Mouse (Mus musculus): Measurements from ENCODE around the gene Gsk3a.

The Gsk3a gene

DNA sequence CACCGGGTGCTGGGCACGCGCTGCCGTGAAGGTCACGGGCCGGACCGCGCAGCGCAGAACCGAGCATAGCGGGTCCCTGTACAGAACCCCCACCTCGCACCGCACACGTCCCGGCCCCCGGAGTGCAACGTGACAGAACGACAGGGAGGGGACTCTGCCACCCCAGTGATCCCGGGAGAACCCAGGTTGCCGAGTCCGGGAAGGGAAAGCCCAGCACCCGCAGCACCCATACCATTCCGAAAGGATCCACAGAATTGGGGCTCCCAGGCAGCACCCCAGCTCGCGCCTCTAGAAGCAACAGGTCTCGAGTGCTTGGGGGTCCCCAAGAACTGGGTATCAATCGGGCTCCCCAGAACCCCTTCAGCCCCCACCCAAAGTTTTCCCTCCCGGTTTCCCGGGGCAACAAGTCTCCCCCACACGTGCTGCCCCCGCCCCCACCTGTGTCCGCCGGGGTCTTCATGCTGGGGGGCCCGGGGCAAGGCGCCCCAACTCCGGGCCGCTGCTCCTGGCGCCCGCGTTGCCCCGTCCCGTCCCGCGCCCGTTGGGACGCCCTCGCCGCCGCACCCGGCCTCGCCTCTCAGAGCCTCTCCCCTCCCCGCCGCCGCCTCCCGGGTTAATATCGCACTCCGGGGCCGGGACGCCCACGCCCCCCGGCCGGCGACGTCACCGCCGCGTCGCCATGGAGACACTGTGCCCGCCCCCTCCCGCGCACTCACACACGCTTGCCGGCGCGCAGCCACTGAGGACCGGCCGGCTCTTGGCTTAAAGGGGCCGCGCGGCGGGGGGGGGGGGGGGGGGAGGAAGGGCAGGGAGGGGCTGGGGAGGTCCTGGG lies 12.7 kb upstream of the Gsk3a start, which contains the start of gene Erf:
Gene Erf, minus strand, starts transcription at position 621 of the 832 bp plus-strand sequence.
- no peak for DNase-seq (ENCODE audit: low read depth, low spot score)

DNA sequence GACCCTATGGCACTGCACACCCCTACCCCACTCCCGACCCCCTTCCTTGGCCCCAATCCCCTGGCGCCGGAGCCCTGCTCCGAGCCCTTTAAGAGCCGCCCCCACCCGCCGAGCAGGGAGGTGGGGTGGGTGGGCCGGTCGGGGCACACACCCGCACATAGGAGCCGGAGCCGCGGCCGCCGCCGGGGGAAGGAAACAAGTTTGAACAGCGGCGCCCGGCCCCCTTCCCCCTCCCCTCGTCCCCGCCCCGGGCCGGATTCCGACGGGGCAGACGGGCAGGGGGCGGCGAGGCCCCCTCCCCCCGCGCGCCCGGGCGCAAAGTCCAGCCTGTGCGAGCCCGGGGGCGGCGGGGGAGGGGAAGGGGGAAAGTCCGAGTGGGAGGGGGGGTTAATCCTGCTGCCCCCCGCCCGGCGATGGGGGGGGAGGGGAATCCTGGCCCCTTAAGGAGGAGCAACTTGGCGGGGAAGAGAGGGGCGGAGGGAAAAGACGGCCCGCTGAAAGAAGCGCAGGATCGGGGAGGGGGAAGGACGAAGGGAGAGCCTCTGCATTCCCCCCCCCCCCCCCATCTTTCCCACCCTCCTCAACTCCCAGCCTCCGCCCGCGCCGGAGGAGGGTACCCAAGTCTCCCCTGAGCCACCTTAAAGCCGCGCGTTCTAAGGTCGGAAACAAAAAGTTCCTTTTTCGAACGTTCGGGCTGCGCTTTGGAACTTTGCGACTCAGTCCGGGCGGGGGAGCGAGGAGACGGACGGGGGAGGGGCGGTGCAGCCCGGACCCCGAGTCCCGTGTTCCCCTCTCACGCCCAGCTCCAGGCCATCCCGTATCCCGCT lies 11.9 kb upstream of the Gsk3a start:
- no peak for DNase-seq (ENCODE audit: low read depth, low spot score)

DNA sequence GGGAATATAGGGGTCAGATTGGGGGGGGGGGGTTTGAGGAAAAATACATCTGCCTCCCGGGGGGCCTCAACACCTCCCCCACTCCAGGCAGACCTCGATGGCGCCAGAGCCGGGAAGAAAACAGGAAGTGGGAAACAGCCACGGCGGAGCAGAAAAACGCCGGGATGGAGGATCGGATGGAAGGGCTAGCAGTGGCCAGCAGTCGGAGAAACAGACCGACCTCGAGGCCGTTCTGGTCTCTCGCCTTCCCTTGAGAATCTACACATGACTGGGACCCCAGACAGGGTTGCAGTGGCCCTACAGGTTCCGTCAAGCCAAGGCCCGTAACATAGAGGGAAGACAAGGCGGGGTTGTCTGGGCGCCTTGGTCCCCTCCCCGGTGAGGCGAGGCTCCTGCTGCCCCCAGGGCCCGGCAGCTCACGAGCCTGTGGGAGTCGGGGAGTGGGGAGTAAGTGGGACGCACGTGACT lies 11.2 kb upstream of the Gsk3a start:
- no peak for DNase-seq (ENCODE audit: low read depth, low spot score)

DNA sequence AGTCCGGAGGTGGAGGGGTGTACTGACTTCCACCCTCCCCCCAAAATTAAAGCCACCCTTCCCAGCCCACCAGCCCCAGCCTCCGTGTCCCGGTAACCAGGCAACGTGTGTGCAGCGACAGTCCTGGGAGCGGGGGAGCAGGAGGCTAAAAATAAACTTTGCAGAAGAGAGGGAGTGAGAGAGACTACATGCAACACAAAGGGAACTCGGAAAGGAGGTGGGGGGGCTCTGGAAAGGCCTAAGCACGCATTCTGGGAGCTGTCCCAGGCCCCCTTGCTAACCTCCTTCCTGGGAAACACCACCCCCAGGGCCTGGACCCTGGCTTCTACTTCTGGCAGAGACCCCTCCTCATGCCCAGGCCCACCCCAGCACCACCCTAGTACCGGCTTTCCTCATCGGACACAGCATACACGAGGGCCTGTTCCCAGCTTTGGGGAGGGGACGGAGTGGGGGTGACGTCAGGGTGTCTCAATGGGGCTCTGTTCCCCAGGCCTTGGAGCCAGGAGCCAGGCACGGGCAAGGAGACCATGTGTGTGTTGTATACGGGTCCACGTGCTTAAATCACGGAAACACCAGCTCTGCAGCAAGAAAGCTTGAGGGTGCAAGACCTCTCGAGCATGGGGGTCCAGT lies 10.5 kb upstream of the Gsk3a start:
- peak; percentile 91 for DNase-seq (ENCODE audit: low read depth, low spot score)

DNA sequence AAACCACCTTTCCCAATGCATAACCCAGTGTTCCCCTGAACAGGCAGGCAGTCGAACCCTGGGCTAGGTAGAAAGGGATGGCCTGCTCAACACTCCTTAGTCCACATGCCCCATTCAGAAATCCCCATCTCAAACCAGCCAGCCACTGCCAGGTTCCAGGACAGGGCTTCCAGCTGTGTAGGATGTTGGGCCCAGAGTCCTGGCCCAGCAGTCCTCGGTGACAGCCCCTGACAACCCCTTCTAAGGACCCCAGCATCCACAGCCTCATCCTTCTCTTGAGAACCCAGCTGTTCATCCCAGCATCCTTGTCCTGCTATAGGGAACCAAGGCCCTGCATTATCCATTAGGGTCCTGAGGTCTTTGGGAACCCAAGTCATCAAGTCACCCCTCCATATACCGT lies 9.8 kb upstream of the Gsk3a start:
- DNase-seq (ENCODE audit: low read depth, low spot score), result no peak

DNA sequence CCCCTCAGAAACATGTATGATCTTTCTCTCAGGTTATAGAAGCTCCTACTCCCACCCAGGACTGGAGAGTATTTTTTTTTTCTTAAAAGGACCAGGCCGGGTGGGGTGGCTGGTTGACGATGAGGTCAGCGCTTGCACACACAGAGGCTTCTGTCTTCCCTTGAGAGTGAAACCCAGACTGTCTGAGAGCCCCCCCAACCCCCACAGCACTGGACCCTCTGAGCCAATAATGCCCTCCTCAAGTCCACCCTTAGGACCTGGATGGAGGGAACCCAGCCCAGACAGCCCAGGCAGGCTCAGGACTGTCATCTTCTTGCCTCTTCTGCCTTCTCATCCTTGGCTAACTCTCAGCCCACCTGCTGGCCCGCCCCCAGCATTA lies 9.1 kb upstream of the Gsk3a start:
- no peak for DNase-seq (ENCODE audit: low read depth, low spot score)

DNA sequence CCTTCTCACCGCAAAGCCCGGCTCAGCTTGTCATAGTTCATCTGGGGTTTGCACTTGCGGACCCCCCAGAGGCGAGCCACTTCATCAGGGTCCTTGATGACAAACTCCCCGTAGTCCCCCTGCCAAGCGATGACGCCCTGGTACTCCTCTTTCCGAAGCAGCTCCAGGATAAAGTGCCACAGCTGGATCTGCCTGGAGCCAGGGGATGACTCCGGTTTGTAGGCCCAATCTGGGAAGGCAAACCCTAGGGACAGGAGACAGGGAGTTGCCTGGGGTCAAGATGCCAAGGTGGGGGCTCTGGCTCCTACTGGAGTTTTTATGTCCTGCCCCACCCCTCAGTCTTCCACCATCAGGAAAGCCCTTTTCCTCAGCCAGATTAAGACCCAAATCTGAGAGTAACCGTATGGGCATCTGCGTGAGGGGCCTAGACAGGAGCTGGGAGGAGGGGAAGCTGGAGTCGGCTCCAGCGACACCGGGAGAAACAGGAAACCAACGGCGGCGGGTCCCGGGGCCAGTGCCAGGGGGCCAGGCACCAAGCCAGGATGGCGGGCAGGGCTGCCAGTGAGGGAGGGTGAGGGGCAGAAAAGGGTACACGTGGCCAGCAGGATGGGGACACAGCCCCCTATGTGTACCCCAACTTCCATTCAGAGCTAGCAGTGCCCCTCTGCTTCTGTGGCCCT lies 8.6 kb upstream of the Gsk3a start:
- DNase-seq (ENCODE audit: low read depth, low spot score), result no peak

DNA sequence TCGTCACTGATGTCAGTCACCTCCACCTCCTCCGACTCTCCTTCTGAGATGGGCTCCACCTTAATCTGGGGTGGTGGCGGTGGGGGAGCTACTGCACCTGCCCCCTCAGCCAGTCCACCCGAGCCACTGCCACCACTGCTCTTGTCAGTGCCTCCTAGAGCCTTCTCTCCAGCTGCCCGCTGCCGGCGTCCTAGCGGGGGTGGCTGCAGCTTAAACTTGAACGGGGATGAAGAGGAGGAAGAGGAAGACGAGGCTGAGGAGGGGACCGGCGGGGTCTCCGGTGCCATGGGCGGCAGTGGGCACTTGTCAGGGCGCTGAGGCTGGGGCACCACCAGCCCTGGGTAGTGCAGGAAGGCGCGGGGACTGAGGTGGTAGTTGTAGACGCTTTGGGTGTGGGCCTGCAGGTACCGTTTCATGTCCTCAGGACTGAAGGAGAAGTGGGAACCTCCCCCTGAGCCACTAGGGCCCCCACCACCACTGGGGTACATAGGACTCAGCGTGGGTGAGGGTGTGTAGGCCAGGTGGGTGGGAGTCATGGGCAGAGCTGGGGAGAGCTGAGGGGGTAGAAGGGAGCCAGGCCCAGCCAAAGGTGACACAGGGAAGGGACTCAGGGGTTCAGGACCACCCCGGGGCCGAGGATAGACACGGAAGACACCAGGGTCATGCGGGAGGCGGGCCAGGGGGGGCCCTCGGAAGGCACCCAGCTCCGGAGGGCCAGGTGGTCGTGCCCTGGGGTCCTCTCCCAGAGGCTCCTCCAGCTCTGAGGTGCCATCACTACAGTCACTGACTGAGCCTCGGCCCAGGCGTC lies 7.1 kb upstream of the Gsk3a start:
- no peak for DNase-seq (ENCODE audit: low read depth, low spot score)

DNA sequence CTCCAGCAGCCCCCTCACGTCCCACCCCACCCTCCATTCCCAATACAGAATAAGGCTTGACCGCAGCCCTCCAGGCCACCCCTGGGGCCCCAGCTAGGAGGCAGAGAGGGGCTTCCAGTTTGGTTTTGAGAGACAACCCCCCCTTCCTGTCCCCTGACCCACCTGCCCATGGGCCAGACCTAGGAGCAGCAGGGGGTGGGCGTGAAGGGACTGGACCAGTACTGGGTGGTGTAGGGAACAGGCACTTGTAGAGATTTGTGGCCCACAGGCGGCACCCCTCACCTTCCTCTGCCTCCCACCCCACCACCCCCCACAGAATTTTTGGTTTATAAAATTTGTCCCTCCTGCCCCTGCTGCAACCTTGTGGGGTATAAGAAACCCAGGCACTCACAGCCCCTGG lies 5.7 kb upstream of the Gsk3a start:
- DNase-seq (ENCODE audit: low read depth, low spot score), result no peak

DNA sequence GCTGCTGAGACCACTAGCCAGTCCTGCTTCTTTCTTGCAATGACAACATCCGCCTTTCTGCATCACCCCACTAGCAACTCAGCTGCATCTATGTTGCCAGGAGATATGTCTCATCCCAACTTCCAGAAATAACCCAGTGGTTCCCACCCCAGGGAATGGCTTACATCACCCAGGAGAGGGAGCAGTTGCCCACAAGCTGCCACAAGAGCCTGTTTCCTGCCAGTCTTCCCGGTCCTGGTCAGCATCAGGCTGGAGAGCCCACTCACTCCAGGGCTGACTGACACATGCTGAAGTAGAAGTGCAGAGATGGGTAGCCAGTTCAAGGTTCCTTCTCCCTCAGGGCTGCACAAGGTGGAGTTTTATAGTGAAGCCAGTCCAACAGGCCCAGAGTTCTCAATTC lies 3.4 kb upstream of the Gsk3a start:
- DNase-seq (ENCODE audit: low read depth, low spot score), result peak; percentile 91

DNA sequence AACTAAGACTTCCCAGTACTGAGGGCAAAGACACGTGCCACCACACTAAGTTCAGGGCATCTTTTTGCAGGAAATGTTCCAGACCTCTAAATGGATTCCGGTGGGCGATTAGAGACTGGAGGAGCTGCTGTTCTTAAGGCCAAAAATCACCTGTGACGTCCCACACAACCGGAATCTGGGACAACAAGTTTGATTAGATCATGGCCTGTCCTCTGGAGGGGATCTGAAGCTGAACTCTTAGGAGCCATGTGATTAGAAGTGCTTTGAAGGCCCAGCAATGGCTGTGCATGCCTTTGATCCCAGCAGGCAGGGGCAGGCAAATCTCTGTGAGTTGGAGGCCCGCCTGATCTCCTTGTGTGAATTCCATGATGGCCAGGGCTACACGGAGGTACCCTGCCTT lies 3.0 kb upstream of the Gsk3a start:
- DNase-seq (ENCODE audit: low read depth, low spot score), result no peak

DNA sequence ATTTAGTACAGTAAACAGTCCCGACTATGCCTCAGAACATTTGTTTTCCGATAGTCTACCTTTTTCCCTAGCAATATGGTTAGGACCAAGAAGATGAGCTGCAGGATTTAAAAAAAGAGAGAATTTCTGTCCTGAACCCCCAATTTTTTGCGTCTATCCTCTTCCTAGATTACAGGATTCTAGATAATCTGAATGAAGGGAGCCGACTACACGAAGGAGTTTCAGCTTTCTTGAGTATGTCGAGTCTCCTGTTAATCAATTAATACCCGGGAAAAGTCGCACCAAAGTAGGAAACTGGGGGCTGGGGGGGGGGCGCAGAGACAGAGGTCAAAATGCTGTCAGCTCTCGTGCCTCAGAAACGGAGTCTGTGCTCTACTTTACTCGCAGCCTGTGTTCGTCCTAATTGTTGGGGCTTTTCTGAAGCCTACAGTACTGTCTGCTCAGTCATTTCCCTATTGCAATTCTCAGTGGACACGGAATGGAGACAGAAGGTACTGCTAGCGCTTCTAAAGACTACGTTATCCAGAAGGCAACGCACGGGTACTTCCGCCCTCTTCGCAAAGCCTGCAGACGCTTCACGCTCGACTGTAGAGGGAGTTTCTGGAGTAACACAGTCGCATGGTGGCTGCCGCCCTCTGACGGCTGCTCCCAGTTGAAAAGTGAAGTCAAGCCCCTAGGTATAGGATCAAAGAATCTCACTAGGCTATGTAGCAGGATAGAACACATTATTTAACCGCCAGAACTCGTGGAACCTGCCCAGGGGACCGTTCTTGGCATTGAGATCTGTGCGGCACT lies 1.4 kb upstream of the Gsk3a start:
- DNase-seq (ENCODE audit: low read depth, low spot score), result peak; percentile 97

DNA sequence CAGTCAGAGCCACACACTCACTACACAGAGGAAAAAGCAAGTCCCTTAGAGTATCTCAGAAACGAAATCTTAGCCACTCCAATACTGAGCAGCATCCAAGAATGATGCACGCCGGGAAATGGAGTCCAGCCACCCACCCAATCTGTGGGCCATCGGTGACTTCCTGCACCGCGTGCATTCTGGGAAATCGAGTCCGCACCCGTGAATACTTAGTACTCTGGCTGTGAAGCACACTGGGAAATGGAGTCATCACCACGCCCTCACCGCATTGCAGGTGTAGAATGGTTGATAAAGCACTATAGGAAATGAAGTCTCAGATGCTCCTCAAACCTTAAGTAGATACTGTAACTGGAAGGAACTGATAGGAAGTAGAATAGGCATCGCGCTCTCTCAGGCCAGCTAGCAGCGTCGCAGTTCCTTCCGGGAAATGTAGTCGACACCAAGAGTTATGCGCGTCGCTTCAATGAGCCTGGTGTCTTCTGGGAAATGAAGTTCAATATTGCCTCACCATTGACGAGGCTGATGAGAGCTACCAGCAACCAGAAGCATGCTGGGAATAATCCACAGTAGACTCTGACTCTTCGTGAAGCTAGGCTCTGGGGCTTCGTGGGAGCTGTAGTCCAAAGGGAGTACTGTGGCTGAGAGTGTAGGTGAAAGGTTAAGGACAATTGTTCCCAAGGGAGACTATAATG lies 510 bp upstream of the Gsk3a start:
- DNase-seq (ENCODE audit: low read depth, low spot score), result peak; percentile 99

DNA sequence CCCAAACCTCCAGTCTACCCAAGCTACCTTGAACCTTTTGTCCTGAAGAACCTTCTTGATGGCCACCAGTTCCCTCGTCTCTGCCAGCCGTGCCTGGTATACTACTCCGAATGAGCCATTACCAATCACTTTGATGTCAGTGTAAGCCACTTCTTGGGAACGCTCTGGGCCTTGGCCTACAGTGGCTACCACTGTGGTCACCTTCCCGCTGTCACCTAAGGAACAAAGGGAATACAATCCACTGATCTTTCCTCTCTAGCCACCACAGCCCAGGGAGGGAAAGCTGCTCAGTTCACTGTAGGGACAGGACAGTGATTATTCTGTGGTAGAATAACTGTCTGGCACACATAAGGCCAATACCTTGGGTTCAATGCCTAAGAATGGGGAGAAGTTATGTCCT lies 2.1 kb downstream of the Gsk3a start:
- DNase-seq (ENCODE audit: low read depth, low spot score), result no peak

DNA sequence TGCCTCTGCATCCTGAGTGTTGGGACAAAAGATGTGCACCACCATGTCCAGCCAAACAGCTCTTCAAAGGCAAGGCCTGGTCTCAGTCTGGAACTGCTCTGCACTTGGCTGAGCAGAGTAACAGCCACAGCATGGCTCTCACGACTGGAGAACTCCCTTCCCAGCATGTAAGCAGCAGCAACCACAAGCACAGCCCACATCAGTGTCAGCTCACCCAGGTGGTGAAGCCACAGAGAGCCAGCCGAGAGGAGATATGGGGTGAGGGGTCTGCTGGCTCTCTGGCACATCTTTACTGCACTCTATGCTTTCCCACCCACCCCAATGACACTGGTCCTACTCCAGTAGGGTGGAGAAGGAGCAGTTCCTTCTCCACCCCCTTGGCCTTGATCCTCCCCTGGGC lies 4.6 kb downstream of the Gsk3a start:
- DNase-seq (ENCODE audit: low read depth, low spot score), result no peak

DNA sequence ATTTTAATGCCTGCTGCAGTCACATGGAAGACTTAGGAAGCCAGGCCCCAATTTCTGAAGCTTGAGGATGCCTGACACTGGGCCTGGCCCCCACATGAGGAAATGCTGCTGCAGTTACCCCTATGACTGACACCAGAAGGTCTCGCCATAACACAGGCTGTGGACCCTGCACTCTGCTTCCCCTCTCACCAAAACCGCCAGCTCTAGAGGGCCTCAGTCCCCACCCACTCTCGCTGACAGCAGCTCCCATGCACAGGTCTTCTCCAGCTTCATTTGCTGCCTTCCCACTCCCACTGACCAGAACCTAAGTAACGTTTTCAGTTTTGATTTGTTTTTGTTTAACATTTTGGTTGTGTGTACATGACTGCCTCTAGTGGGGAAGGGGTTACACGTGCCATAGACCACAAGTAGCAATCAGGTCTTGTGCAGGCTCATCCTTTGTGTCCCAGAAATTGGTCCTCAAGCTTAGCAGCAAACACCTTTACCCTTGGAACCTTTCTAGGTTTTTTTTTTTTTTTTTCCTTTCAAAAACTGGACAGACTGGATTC lies 5.5 kb downstream of the Gsk3a start:
- DNase-seq (ENCODE audit: low read depth, low spot score), result no peak

DNA sequence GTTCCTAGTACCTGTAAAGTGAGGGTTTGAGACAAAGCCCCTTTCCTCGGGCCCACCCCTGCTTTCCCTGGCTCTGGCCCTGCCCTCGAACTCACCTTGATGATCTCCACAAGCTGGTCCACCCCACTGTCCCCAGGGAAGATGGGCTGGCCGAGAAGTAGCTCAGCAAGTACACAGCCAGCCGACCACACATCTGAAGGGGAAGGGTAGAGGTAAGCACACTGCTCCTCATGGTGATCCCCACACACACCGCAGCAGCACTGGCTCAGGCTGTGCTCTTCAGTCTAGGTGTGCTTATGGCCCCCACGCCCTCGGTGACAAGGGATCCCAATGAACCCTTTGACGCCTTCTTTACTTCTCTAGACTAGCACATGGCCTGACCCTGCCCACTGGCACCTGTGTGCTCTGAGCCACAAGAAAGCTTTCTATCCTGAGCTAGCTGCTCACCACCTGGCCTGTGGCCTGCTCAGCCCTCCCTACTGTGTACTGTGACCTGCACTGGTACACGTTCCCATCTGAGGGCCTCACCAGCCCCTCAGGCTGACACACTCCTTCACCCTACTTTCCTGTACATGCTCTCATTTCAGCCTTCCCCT lies 6.9 kb downstream of the Gsk3a start:
- DNase-seq (ENCODE audit: low read depth, low spot score), result no peak

DNA sequence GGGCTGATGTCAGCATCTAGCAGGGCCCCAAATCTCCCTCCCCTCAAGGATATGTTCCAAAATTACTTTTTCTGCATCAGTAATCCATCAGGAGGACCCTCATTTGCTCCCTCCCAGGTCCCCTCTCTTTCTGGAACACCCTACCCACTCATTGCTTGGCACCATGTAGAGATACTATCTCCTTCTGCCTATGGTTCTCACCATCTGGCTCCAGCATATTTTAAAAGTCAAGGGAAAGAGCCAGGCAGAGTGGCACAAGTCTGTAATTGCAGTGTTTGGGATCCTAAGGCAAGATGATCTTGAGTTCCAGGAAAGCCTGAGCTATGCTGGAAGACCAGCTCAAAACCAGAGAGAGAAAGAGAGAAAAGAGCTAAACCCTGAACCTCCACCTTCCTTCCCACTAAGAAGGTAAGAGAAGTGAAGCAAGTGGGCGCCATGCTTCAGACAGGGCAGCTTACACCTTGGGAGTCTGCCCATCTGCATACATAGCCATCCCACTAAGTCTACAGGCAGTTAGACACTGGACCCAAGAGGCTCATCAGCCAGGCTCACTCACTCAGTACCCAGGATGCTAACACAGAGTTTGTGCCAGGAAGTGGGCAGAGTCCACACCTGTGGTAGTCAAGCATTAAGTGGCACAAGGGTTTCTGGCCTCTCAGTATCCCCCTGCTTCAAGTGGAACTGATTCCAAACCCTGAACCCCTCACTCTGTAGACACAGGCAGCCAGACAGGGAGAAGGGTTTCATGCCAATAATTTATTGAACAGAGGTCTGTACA lies 9.9 kb downstream of the Gsk3a start:
- DNase-seq (ENCODE audit: low read depth, low spot score), result no peak
